Mouse (Mus musculus): ENCODE measurements around the gene Sparc.

Gene Sparc

GRCm38 (mm10) chr11:55422978-55423377 lies at the start of gene Sparc:
Sparc (minus strand) TSS chr11:55423183.
- no peak for DNase-seq (ENCODE audit: low read depth, low spot score)

GRCm38 (mm10) chr11:55471467-55471866 lies 48.5 kb upstream of the Sparc start:
- DNase-seq (ENCODE audit: low read depth, low spot score): no peak

GRCm38 (mm10) chr11:55470761-55471160 lies 47.8 kb upstream of the Sparc start:
- no peak for DNase-seq (ENCODE audit: low read depth, low spot score)

GRCm38 (mm10) chr11:55469923-55470691 lies 47.1 kb upstream of the Sparc start:
- no peak for DNase-seq (ENCODE audit: low read depth, low spot score)

- DNase-seq (ENCODE audit: low read depth, low spot score): peak; percentile 100
These were observed 46.3 kb upstream of the Sparc start, which contains the start of gene G3bp1 for GRCm38 (mm10) chr11:55469048-55469843. G3bp1 (plus strand) TSS chr11:55469685.

GRCm38 (mm10) chr11:55468611-55469047 lies 45.6 kb upstream of the Sparc start:
- peak; percentile 34 for DNase-seq (ENCODE audit: low read depth, low spot score)

- DNase-seq (ENCODE audit: low read depth, low spot score): no peak
These were observed 45.0 kb upstream of the Sparc start for GRCm38 (mm10) chr11:55468012-55468411.

- no peak for DNase-seq (ENCODE audit: low read depth, low spot score)
These were observed 42.2 kb upstream of the Sparc start for GRCm38 (mm10) chr11:55465177-55465576.

GRCm38 (mm10) chr11:55464707-55465106 lies 41.7 kb upstream of the Sparc start:
- no peak for DNase-seq (ENCODE audit: low read depth, low spot score)

- no peak for DNase-seq (ENCODE audit: low read depth, low spot score)
These were observed 39.2 kb upstream of the Sparc start for GRCm38 (mm10) chr11:55462149-55462548.

GRCm38 (mm10) chr11:55461019-55461645 lies 38.1 kb upstream of the Sparc start, which contains the start of gene Atox1:
Atox1 (minus strand) TSS chr11:55461239.
- DNase-seq (ENCODE audit: low read depth, low spot score): peak; percentile 98

- DNase-seq (ENCODE audit: low read depth, low spot score): no peak
These were observed 37.6 kb upstream of the Sparc start for GRCm38 (mm10) chr11:55460559-55461018.

GRCm38 (mm10) chr11:55459850-55460558 lies 37.0 kb upstream of the Sparc start:
- no peak for DNase-seq (ENCODE audit: low read depth, low spot score)

- DNase-seq (ENCODE audit: low read depth, low spot score): no peak
These were observed 35.5 kb upstream of the Sparc start for GRCm38 (mm10) chr11:55458501-55458900.

GRCm38 (mm10) chr11:55455166-55455565 lies 32.2 kb upstream of the Sparc start:
- DNase-seq (ENCODE audit: low read depth, low spot score): no peak

- peak; percentile 41 for DNase-seq (ENCODE audit: low read depth, low spot score)
These were observed 30.7 kb upstream of the Sparc start for GRCm38 (mm10) chr11:55453640-55454039.

- DNase-seq (ENCODE audit: low read depth, low spot score): no peak
These were observed 27.3 kb upstream of the Sparc start for GRCm38 (mm10) chr11:55450311-55450710.

GRCm38 (mm10) chr11:55449531-55449930 lies 26.5 kb upstream of the Sparc start:
- DNase-seq (ENCODE audit: low read depth, low spot score): no peak

- DNase-seq (ENCODE audit: low read depth, low spot score): peak; percentile 90
These were observed 23.6 kb upstream of the Sparc start for GRCm38 (mm10) chr11:55446579-55446978.

GRCm38 (mm10) chr11:55444772-55445171 lies 21.8 kb upstream of the Sparc start:
- peak; percentile 78 for DNase-seq (ENCODE audit: low read depth, low spot score)

GRCm38 (mm10) chr11:55439718-55440117 lies 16.7 kb upstream of the Sparc start:
- no peak for DNase-seq (ENCODE audit: low read depth, low spot score)

All from skeletal muscle tissue, adult 2 months (tissue).